Mouse (Mus musculus) right cerebral cortex, postnatal 10 days (tissue): ENCODE measurements around the gene Gpn3.
A peak's percentile ranks its signal among the peaks of the same experiment; 100 is the strongest.

Experiments used
- DNase-seq, 2 experiments: peaks; one replicate each; pipeline ENCODE4 v3.0.0; 2021; ENCODE audit warnings: low spot score in 2 of 2

The Gpn3 gene

GRCm38 (mm10) chr5:122421271-122422068 lies 49.8 kb downstream of the Gpn3 start, which contains the start of gene Anapc7:
TSS of gene Anapc7 (plus strand) at chr5:122421693.
- no peak for DNase-seq

GRCm38 (mm10) chr5:122422071-122422964 lies 50.6 kb downstream of the Gpn3 start:
- DNase-seq, result peak; percentile 91 to 92

GRCm38 (mm10) chr5:122423083-122423482 lies 51.4 kb downstream of the Gpn3 start:
- DNase-seq, result no peak

GRCm38 (mm10) chr5:122425550-122425949 lies 53.9 kb downstream of the Gpn3 start:
- no peak for DNase-seq

GRCm38 (mm10) chr5:122430036-122430775 lies 58.5 kb downstream of the Gpn3 start:
- no peak for DNase-seq

GRCm38 (mm10) chr5:122431221-122431620 lies 59.5 kb downstream of the Gpn3 start:
- no peak for DNase-seq
